Mouse (Mus musculus) liver, embryonic 14.5 days (tissue): Measurements from ENCODE around the gene Adcy10.

ENCODE experiments used
- CTCF ChIP-seq: IDR thresholded peaks from 2 replicates; pipeline ENCODE4 v1.5.1; 2016; ENCODE audit warnings: antibody characterized with exemption, low read depth, control low read depth
- EP300 ChIP-seq: IDR thresholded peaks from 2 replicates; pipeline ENCODE4 v1.6.1; 2016; ENCODE audit warnings: antibody characterized with exemption, low read depth

DNA sequence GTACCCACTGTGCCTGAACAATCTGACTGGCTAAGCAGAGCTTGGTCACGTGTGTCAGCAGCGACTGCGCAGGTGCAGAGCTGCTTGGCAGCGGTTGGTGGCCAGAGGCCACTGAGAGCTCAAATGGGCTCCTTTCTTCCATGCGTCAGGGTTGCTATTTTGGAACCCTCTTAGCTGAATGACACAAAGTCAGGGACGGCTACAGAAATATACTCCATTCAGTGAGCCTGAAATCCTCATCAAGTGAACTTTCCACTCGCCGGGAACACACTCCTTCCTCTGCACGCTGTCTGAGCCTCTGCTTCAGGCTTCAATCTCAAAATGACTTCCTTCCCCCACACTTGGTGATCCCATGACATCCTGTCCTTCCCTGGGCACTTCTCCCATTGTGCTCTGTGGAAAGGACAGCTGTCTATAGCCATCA lies 133.2 kb downstream of the Adcy10 start:
- TF ChIP-seq CTCF (no peak), EP300 (no peak)
